Mouse (Mus musculus) brain, embryonic 14.5 days (tissue): ENCODE results near the gene Scyl2.

Experiments used
- CTCF ChIP-seq: fragments of 200-500 bp; IDR thresholded peaks from 2 replicates; pipeline ENCODE4 v1.5.1; 2012; ENCODE audit warnings: inconsistent platforms, mild to moderate bottlenecking, moderate library complexity, borderline replicate concordance; ENCODE audit not compliant: insufficient read depth, insufficient read length; ENCODE audit errors: extremely low read depth
- POLR2A ChIP-seq: fragments of 200-500 bp; IDR thresholded peaks from 2 replicates; pipeline ENCODE4 v1.6.1; 2012; ENCODE audit warnings: mild to moderate bottlenecking, inconsistent platforms, borderline replicate concordance; ENCODE audit not compliant: poor library complexity, insufficient read depth, insufficient read length, severe bottlenecking; ENCODE audit errors: extremely low read depth

DNA sequence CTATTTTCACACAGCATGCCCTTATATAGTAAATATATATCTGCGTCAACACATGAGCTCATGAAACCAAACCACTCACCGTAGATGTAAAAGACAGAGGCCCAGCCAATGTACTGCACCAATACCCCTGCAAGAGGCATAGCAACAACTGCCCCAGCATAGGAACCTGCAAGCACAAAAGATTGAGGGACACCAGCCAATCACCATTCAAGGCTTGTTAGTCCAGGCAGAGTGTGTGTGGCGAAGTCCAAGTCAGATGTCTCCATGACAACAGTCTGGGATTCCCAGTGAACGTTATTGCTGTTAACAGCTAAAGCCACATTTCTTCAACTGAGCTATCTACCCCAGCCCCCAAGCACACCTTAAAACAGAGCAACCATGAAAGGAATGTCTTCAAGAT, 93.3 kb downstream of the Scyl2 start:
- TF ChIP-seq POLR2A (no peak), CTCF (no peak)
